Mouse (Mus musculus): ENCODE data around the gene Actr10.
A peak's percentile ranks its signal among the peaks of the same experiment; 100 is the strongest.

The Actr10 gene

GRCm38 (mm10) chr12:70937571-70938384, at the start of gene Actr10:
Gene Actr10, plus strand, starts transcription at chr12:70937857.
- peak; percentile 95 for DNase-seq (ENCODE audit: low read depth)

DNA sequence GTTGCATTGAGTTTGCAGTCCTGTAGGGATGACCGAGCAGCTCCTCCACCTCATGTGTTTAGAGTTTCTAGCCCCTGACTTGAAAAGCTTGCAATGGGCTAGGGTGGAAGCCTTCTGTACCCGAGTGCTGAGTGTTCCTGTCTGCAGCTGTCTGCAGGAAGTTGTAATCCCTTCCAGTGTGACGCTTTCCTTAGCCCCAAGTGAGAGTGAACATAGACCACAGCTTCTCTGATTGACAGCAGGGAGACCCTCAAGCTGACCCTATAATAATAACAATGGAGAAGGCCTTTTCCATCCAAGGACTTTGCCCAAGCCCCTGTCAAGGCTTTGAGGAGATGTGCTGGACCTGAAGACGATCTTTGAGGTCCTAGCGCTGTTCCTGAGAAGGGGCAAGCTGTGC, 47.3 kb upstream of the Actr10 start:
- DNase-seq (ENCODE audit: low read depth), result no peak

DNA sequence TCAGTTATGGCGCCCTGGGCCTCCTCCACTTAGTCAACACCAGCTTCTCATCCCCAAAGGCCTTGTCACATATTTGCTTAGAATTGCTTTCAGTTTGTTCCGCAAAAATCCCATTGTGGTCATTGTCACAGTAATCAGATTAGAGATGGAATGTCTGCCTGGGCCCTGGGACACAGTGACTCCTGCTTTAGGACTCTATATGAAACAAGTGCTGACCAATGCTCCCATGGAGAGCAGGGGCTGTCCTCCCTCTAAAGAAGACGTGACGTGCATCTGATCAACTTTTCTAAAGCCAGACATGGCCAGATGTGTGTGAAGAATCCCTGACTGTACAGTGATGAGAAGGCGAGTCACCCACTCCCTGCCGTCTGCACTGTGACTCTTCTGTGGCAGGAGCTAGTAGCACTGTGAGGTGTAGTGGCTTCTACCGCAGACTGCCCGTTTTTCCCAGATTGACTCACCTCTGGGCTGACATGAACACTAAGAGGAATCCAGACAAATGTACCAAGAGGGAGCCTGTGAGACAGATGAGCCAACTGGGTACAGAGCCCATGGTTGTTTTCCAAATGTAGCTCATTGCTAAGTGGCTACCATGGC, 46.7 kb upstream of the Actr10 start:
- DNase-seq (ENCODE audit: low read depth), result no peak

DNA sequence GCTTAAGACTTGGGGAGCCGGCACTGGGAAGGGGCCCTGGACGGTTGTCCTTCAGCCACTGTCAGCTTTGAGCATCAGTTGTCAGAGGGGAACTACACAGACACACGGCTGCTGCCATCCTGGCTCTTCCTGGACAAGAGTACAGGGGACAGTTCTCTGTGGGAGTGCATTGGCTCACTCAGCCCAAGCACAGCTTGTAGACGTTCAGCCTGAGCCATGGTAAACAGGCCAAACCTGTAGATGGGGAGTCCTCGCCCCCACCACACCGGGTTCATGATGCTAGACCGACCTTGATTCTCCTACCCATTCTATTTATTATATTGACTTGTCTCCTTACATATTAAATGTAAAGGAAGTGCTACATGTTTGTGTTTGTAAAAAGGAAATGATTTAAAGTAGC, 42.4 kb upstream of the Actr10 start:
- DNase-seq (ENCODE audit: low read depth), result no peak

DNA sequence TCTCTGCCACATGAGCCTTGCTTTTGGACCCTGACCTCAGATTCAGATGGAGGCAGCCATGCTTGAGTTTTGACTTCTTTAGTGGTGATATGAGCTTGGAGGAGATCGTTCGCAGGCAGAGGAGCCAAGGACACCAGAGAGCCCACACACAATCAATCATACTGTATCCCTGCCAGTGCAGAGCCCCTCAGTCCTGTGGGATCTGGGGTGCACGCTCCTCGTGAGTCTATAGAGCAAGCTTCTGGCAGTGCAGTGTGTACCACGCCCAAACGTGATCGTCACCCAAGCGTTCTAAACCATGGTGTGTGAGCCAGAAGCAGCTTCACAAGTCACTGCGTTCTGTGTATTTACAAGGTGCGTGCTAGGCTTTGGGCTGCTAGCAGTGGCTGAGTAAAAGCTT, 41.6 kb upstream of the Actr10 start:
- no peak for DNase-seq (ENCODE audit: low read depth)

DNA sequence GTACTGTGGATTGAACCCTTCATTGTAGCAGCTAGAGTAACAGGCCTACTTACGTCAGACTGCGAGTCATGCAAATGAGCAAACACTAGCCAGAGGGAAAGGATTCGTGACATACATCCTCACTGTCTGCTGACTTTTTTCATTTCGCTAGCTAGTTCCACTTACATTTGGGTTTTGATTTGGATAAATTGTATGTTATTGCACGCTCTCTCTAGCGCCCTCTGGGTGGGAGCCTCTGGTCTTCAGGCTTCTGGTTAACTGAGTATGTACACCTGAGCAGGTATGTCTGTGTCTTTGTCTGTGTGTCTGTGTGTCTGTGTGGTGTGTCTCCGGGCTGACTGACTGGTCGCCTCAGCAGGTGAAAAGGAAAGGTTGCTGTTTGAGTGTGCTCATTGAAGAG, 40.2 kb upstream of the Actr10 start:
- peak; percentile 27 for DNase-seq (ENCODE audit: low read depth)

DNA sequence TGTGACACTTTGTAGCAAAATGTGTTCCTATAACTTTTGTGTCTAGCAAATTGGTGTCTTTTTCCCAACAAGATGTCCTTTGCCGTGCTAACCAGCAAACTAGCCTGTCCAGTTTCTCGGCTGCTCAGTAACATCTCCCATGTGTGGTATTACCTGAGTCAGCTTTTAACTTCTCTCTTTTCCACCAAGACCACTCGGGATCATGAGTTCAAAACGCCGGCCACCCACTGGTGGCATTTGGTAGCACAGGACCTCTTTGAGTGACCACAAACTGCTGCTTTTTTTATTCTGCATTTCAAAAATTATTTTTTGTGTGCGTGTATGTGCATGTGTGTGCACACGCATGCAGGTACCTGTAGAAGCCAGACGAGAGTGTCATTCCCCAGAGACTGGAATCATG, 39.2 kb upstream of the Actr10 start:
- no peak for DNase-seq (ENCODE audit: low read depth)

DNA sequence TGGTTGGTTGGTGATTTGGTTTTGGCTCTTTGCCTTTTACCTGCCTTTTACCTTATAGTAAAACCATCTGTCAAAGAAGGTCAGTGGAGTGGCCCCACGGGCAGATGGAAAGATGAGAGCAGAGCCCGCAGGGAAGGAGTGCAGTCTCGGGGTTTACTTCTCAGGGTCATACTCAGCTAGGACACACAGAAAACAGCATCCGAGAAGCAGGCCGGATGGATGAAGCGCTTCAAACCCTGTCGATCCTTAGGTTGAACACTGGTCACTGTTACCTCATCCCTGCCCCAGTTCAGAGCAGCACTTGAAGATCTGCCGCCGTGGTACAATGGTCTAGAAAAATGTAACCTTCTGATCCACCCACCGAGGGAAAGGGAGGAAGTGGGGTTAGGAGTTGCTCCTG, 33.2 kb upstream of the Actr10 start:
- DNase-seq (ENCODE audit: low read depth), result no peak

DNA sequence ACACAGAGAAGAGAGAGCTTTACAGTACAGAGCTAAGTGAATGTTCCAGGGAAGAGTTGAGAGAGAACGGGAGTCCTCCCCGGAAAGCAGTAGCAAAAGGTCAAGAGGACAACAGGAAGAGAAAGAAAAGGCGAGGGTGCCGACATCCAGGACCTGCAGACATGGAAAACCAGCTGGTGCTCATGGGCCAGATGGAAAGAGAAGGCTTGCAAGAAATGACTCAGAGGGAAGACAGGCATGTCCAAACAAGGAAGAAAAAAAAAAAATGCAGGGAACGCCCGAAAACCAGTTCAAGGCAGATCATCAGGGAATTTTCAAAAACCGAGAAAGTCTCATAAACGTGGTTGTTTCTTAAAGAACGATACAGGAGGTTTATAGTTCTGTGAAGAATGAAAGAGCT, 30.8 kb upstream of the Actr10 start:
- DNase-seq (ENCODE audit: low read depth), result no peak

DNA sequence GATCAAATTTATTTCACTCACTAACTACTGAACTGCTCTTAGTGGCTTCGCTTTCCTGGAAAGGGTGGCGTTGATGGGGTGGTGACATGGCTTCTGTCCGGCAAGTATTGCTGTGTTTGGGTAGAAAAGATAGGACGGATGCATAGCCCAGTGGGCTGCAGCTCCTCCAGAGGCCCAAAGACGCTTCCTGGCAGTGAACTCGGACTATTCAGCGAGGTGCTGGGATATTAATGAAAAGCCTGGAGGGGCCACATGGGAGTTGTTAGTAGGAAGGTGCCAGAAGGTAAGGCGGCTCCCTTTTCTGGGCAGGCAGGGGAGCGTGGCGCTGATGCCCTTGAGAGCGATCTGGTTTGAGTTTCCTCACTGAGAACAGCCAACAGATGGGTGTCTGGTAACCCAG, 30.0 kb upstream of the Actr10 start:
- DNase-seq (ENCODE audit: low read depth), result no peak

DNA sequence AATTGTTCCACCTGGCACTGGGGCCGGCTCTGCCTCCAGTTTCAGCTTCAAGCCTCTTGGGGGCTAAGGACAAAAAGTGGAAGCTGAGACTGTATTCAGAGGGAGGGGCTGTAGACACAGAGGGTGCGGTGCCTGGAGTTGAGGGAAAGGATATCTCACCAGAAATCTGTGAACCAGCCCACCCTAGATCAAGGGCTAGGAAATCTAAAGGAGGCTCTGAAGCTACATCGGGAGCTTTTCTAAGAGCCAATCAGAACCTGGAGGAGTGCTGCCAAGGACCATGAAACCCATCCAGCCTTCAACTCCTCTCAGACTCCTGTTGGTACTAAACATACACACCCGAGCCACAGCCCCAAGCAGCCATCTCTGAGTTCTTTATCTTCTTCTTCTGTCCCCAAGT, 29.6 kb upstream of the Actr10 start:
- no peak for DNase-seq (ENCODE audit: low read depth)

DNA sequence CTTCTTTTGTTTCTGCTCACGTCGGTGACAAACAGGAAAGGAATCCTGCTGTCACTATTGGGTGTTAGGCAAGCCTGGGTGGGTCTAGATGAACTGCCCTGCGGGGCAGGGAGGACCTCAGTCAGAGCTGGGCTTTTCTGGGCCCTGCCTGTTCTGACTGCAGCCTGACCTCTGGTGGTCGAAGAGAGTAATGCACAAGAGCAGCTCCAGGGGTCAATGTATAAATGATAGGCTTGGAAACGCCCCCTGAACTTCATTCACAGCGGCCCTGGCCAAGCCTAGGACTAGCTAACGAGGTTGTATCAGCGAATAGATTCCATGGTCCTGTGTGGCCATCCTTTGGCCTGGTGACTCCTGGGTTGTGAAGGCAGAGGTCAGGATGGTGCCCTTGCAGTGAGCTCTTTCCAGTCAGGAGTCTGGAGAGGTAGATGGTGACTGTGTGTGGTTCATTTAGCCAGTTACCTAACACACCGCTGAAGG, 27.4 kb upstream of the Actr10 start:
- peak; percentile 87 for DNase-seq (ENCODE audit: low read depth)

DNA sequence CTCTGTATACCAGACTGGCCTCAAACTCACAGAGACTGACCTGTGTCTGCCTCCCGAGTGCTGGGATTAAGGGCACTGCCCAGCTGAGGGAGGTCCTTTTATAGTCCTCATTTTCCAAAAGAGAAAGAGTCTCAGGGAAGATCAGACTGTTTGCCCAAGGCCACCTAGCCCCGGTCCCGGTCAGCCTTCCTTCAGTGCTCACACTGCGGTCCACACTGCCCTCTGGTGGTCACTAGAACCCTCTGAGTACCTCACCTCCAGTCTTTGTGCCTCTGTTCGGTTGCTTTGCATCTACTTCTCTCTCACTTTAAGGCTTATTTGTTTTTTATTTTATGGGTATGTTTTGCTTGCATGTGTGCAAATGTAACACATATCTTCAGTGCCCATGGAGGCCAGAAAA, 26.6 kb upstream of the Actr10 start:
- peak; percentile 89 for DNase-seq (ENCODE audit: low read depth)

DNA sequence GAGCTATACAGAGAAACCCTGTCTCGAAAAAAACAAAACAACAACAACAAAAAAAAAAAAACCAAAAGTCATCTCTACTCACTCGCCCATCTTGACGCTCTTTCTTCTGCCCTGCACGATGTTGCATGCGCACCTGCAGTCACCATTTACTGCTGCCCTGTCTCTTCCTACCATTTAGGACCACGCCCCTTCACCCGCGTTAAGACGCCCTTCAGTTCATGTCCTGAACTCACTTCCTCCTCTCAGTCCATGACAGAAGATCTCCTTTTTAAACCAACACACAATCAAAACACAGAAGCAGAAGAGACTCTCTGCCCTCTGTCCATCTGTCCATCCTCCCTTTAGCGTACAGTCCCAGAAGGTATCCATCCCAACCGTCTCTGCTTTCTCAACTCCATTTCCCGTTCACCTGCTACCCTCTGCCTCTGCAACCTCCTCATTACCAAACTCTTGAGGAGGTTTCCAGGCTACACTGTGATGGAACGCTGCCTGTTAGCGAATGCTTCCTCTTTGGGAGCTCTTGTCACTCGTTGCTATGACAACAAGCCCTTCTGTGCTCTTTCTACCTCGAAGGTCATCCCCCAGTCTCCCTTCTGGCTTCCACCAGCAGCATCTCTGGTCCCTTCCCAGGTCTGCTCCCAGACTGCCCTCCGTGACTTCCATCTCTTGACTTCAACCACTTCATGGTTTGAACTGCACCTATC, 25.8 kb upstream of the Actr10 start:
- peak; percentile 54 for DNase-seq (ENCODE audit: low read depth)

DNA sequence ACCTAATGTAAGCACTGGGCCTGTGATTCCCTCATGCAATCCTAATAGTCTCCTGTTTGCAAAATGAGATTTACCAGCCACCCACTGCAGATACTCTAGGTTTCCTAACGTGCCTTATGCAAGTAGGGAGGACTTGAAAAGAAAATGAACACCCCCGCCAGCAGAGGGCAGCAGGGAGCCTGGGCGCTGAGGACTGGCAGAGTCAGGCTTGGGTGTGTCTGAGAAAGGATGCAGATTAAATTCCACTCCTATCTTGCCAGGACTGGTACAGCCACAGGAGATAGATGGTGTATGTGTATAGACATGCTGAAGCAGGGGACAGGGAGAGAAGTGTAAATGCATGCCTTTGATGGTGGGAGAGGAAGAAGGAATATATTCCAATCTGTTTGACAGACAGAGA, 24.2 kb upstream of the Actr10 start:
- peak; percentile 89 for DNase-seq (ENCODE audit: low read depth)

- peak; percentile 83 for DNase-seq (ENCODE audit: low read depth)
These were observed 23.3 kb upstream of the Actr10 start for GRCm38 (mm10) chr12:70914387-70914786.

GRCm38 (mm10) chr12:70929781-70930180, 7.9 kb upstream of the Actr10 start:
- no peak for DNase-seq (ENCODE audit: low read depth)

DNA sequence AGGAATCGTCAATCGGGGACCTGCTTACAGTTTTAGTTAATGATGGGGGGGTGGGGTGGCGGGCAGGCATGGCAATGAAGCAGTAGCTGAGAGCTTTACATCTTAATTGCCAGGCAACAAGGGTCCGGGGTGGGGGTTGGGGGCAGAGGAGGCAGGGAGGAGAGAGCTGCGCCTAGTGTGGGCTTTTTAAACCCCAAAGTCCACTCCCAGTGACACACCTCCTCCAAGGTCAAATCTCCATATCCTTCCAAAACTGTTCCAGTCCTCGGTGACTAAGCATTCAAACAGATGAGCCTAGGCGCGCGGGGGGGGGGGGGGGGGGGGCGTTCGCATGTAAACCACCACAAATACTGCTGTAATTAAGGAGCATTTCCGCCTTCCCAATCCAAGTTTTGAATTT, 507 bp upstream of the Actr10 start:
- DNase-seq (ENCODE audit: low read depth), result no peak

DNA sequence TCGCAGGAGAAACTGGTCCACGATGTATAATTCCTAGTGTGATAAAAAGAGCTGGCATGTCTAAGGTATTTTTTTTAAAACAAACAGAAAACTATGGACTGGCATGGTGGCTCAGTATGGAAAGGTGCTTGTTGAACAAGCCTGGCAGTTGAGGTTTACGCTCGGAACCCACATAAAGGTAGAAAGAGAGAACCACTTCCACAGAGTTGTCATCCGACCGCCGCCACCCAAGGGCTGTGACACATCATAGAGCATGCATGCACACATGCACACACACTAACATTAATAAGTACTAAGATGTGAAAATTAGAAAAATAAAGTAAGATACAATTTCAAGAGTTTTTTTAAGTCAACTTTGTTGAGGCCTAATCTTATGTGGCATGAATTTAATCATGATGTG, 3.1 kb downstream of the Actr10 start:
- peak; percentile 35 for DNase-seq (ENCODE audit: low read depth)

- DNase-seq (ENCODE audit: low read depth), result no peak
These were observed 6.5 kb downstream of the Actr10 start for GRCm38 (mm10) chr12:70944181-70944580.

DNA sequence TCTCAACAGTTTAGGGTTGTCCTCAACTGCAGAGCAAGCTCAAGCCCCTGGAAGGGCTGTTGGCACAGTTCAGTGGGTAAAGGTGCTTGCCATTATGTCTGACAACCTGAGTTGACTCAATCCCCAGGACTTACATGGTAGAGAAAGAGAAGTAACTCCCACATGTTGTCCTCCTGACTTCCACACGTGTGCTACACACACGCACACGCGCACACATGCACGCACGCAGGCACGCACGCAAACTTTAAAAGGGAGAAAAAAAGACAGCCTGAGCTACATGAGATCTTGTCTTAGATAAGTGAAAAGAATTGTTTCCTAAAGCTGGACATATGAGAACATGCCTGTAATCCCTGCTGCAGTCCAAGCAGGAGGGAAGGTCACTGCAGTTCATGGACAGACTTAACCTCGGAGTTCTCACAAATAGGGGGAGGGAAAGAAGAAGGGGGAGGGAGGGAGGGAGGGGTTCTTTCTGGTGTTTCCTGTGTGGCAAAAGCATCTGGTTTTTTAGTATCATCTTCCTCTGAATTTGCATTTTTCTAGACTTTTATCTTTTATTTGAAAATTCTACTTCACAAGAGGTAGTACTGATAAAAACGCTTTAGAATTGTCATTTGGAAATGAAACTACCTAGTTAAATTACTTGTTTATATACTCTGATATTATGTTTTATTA, 9.1 kb downstream of the Actr10 start:
- DNase-seq (ENCODE audit: low read depth), result peak; percentile 42

- DNase-seq (ENCODE audit: low read depth), result no peak
These were observed 21.0 kb downstream of the Actr10 start for GRCm38 (mm10) chr12:70958640-70959039.

GRCm38 (mm10) chr12:70967581-70967980, 29.9 kb downstream of the Actr10 start:
- no peak for DNase-seq (ENCODE audit: low read depth)

Measured in induced T-regulatory cell, adult 2 months (primary cell).